Mouse (Mus musculus): ENCODE data around the gene Maml3. TPM values are rescaled to one million over a fixed set of nuclear protein-coding genes. Genes with fewer than 3 reads are reported as not detected.

The Maml3 gene
- polyA plus RNA-seq, 1 experiment: not detected

DNA sequence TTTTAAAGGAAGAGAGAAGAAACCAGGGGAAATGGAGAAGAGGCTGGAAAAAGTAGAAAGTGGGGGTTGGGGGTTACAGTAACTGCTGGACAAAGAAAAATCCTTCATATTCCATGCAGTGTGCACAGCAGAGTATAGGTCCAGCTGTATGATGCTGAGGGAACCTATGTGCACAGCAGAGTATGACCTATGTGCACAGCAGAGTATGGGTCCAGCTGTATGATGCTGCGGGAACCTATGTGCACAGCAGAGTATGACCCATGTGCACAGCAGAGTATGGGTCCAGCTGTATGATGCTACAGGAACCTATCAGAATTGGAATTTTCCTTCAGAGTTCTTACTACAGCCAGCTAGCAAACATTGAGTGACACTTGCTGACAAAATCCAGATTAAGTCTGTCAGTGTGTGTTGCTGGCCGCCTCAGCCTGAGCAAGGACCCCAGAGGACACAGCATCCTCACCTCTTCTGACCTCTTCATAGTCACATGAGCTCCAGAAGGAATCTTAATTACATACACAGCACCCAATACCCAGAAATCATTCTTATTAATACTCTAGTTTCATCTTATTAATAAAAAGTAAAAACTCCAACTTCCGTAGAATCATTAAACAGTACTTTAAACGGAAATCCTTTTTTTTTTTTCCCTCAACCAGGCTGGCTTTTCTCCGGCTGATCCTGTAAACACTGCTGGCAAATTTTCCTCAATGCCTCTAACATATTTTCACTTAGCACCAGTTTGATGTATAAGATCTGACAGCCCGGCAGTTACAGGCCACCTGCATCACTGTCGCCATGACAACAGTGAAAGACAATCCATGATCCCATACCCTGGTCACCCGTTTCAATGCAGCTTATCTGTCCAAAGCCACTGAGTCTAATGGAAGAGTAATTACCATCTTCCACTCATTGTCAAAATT is 43.1 kb downstream of the Maml3 start:
- no peak overlapping the region for H3K4me3 ChIP-seq (ENCODE audit: insufficient read depth, low read depth, low read length)
- TF ChIP-seq CTCF (IDR thresholded peaks at IDR 0.05; ENCODE audit: insufficient read depth, low read depth, low read length) (no peak), POLR2A (IDR thresholded peaks at IDR 0.05; ENCODE audit: insufficient read depth, low read depth, low read length) (no peak)
- H3K27ac ChIP-seq (ENCODE audit: insufficient read depth, low read depth, low read length): no peak overlapping the region
- peaks cover 4% of the 10 kb centered on the region; the same call in 1 of the 2 replicates for H3K4me1 ChIP-seq (ENCODE audit: control insufficient read depth, insufficient read depth, low read length)
- WGBS: 66% methylated on average over 8 of the region's 8 CpGs

DNA sequence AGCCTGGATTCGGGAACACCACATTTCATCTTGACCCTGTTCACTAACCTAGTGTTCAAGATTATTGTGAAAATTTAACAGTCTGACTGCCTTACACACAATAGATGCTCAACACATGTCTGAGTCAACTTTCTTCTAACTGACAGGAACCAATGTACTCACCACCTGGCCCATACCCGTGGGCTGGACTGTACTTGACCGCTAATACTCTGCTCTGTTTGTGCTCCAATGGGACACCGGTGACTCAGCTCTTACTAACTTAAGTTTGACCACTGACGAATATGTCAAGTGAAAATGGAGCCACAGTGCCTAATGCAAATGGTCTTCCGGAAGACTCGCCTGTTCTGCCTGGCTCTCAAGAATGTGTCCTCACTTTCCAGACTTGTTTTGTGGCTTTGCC is 44.0 kb downstream of the Maml3 start:
- H3K4me1 ChIP-seq (ENCODE audit: control insufficient read depth, insufficient read depth, low read length): peaks cover 4% of the 10 kb centered on the region; the same call in 1 of the 2 replicates
- no peak overlapping the region for H3K4me3 ChIP-seq (ENCODE audit: insufficient read depth, low read depth, low read length)
- WGBS: 93% methylated on average over 7 of the region's 7 CpGs
- TF ChIP-seq CTCF (IDR thresholded peaks at IDR 0.05; ENCODE audit: insufficient read depth, low read depth, low read length) (no peak), POLR2A (IDR thresholded peaks at IDR 0.05; ENCODE audit: insufficient read depth, low read depth, low read length) (no peak)
- no peak overlapping the region for H3K27ac ChIP-seq (ENCODE audit: insufficient read depth, low read depth, low read length)

DNA sequence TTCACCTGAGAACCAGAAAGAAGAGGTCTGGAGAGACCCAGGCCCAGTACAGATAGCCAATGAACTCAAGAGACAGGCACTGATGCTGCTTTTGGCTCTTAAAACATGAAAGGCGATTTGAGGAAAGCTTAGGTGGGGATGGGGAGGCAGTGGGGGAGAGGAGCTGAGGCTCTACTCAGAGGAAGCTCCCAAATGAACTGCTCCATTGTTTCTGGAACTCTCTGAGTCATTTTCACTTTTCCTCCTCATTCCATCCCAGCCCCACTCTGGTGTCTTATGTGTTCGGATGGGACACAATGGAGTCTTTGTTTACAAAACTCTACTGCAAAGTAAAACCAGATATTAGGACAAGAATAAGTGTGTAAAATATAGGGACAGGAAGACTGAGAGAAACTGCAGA is 53.1 kb downstream of the Maml3 start:
- 46% methylated on average over 2 of the region's 2 CpGs for WGBS
- H3K27ac ChIP-seq (ENCODE audit: insufficient read depth, low read depth, low read length): no peak overlapping the region

DNA sequence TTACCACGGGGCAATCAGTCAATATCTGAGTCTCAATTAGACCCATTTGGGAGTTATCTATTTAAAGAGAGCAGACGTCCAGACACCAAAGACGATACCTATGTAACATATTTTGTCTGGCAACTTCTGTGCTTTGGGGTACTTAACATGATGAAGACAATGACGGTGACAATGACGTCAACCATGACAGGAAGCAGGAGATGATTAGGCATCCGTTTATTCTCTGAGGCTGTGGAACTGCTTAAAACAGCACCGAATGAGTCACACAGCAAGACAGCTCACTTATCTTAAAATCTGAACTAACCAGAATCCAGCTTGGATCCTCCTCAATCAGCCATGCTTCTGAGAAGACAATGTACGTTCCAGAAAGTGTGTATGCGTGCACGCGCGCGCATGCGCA is 56.8 kb downstream of the Maml3 start:
- peak overlapping the region; percentile 97 for H3K27ac ChIP-seq (ENCODE audit: insufficient read depth, low read depth, low read length)
- no peak for TF ChIP-seq CTCF (IDR thresholded peaks at IDR 0.05; ENCODE audit: insufficient read depth, low read depth, low read length)
- no peak for TF ChIP-seq POLR2A (IDR thresholded peaks at IDR 0.05; ENCODE audit: insufficient read depth, low read depth, low read length)
- H3K4me3 ChIP-seq (ENCODE audit: insufficient read depth, low read depth, low read length): no peak overlapping the region
- WGBS: 64% methylated on average over 14 of the region's 14 CpGs
- peaks cover 30% of the 10 kb centered on the region for H3K4me1 ChIP-seq (ENCODE audit: control insufficient read depth, insufficient read depth, low read length)

More for the DNA sequence above, 53.1 kb downstream of the Maml3 start:
- TF ChIP-seq POLR2A (IDR thresholded peaks at IDR 0.05; ENCODE audit: insufficient read depth, low read depth, low read length): no peak
- no peak for TF ChIP-seq CTCF (IDR thresholded peaks at IDR 0.05; ENCODE audit: insufficient read depth, low read depth, low read length)
- Histone ChIP-seq H3K4me1 (ENCODE audit: control insufficient read depth, insufficient read depth, low read length) (peaks cover 13% of the 10 kb centered on the region), H3K4me3 (ENCODE audit: insufficient read depth, low read depth, low read length) (no peak overlapping the region)

DNA sequence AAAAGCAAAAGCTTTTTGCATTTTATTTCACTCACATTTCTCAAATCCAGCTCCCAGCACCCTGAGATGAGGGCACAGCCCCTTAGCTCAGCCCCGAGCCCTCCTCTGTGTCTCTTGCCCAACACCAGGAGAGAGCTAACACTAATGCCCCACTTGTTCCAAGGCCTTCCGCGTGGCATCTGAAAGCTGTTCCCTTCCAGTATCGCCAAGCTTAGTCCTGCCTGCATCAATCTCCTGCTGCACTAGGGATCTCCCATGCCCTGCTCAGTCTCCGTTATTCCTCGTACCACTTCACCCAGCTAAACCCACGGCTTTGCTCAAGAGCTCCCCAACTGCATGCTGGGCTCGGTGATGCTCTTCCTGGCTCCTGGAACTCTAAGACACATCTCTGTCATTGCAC is 57.3 kb downstream of the Maml3 start:
- Histone ChIP-seq H3K27ac (ENCODE audit: insufficient read depth, low read depth, low read length) (peak overlapping the region; percentile 97), H3K4me1 (ENCODE audit: control insufficient read depth, insufficient read depth, low read length) (peaks cover 30% of the 10 kb centered on the region), H3K4me3 (ENCODE audit: insufficient read depth, low read depth, low read length) (no peak overlapping the region)
- TF ChIP-seq CTCF (IDR thresholded peaks at IDR 0.05; ENCODE audit: insufficient read depth, low read depth, low read length) (no peak), POLR2A (IDR thresholded peaks at IDR 0.05; ENCODE audit: insufficient read depth, low read depth, low read length) (no peak)
- WGBS: 62% methylated on average over 8 of the region's 8 CpGs

DNA sequence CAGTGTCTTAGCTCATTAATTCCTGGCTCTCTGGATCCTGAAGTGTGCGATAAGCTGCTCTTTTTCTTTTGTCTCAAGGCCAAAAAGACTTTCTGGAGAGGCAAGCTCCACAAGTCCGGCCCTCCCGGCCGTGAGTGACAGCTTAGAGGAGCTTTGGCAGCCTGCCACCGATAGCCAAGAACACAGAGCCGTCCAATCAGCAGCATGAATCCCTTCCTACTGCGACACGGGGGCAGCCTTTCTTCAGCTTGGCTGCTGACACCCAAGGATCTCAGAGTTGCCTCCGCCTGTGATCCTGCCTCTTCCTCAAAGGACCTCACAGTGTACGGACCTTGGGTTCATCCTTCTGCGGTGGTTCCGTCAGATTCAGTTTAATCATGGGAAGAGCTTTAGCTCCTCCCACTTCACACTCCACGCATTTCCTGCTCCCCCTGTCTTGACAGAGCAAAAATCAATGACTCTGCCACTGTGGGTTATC is 57.9 kb downstream of the Maml3 start:
- Histone ChIP-seq H3K27ac (ENCODE audit: insufficient read depth, low read depth, low read length) (peak overlapping the region; percentile 97), H3K4me3 (ENCODE audit: insufficient read depth, low read depth, low read length) (peak overlapping the region; percentile 26; the same call in 1 of the 2 replicates), H3K4me1 (ENCODE audit: control insufficient read depth, insufficient read depth, low read length) (peaks cover 30% of the 10 kb centered on the region)
- TF ChIP-seq POLR2A (IDR thresholded peaks at IDR 0.05; ENCODE audit: insufficient read depth, low read depth, low read length) (0 out of 2 replicates have a peak, but pooled peaks have one; percentile 32), CTCF (IDR thresholded peaks at IDR 0.05; ENCODE audit: insufficient read depth, low read depth, low read length) (no peak)
- 1% methylated on average over 13 of the region's 13 CpGs for WGBS

DNA sequence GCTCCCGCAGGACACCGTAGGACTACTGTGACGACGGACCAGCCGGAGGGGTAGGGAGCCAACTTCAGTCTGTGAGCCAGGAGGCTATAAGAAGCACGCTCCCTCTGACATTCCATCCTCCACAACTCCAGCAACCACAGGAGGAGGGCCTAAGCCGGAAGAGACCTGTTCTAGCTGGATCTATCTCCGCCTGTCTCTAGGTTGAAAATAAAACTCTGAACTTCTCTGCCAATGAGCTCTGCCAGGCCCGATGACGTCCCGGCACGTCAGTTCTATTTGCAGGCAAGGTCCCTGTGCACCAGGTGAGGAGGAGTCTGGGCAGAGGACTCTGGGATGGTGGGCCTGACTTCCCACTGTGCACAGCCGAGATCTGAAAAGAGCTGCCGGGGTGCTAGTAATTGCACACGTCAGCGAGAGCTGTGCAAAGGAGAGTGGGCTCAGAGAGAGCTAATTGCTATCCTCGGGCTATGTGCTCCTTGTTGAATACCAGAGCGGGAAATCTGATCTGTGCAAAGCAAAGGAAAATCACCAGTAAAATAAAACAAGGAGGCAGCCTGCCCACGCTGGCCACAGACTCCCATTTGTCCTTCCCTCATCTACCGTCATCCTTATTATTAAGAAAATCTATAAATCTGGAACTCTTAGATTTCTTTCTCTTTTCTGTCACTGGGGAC is 58.7 kb downstream of the Maml3 start:
- peak overlapping the region; percentile 30 for H3K4me3 ChIP-seq (ENCODE audit: insufficient read depth, low read depth, low read length)
- peaks cover 30% of the 10 kb centered on the region for H3K4me1 ChIP-seq (ENCODE audit: control insufficient read depth, insufficient read depth, low read length)
- H3K27ac ChIP-seq (ENCODE audit: insufficient read depth, low read depth, low read length): peak overlapping the region; percentile 97
- no peak for TF ChIP-seq CTCF (IDR thresholded peaks at IDR 0.05; ENCODE audit: insufficient read depth, low read depth, low read length)
- TF ChIP-seq POLR2A (IDR thresholded peaks at IDR 0.05; ENCODE audit: insufficient read depth, low read depth, low read length): no peak
- 2% methylated on average over 20 of the region's 20 CpGs for WGBS

DNA sequence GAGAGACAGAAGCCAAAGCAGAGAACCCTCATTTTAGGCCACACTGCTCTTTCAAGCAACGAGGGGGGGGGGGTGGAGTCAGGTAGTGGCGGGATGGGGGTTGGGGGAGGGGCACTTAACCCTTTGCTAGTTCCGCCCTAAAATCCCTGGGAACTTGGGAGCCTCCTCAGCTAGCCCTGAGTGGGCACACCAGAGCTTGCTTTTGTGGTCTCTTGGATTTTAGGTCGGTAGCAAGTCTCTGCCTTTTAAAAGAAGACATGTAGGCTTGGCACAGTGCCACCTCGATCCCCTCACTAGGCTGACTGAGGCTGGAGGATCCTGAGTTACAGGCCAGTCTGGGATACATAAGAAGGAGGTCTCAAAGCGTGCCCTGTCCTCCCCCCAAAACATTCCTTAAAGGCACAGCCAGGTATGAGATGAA is 59.6 kb downstream of the Maml3 start:
- TF ChIP-seq POLR2A (IDR thresholded peaks at IDR 0.05; ENCODE audit: insufficient read depth, low read depth, low read length): no peak
- WGBS: 20% methylated on average over 6 of the region's 6 CpGs
- peaks cover 30% of the 10 kb centered on the region for H3K4me1 ChIP-seq (ENCODE audit: control insufficient read depth, insufficient read depth, low read length)
- no peak overlapping the region for H3K4me3 ChIP-seq (ENCODE audit: insufficient read depth, low read depth, low read length)
- peak overlapping the region; percentile 97 for H3K27ac ChIP-seq (ENCODE audit: insufficient read depth, low read depth, low read length)

DNA sequence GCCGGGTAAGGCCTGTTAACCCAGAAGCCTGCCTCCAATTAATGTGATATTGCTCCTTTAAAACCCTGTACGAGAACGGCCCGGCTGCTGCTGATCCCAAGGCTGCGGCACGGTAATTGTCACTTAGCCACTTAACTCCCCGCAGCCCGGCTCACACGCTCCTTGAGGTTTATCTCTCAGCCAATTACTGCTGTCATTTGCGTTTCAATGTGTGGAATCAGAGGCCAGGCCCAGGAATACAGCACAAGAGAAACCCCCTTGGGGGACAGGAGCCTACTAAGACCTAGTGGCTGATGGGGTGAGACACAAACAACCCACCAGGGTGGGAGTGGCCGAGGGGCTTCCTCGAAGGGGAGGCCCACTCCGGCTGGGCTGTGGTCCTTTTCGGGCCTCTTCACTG is 60.2 kb downstream of the Maml3 start:
- TF ChIP-seq CTCF (IDR thresholded peaks at IDR 0.05; ENCODE audit: insufficient read depth, low read depth, low read length): no peak
- TF ChIP-seq POLR2A (IDR thresholded peaks at IDR 0.05; ENCODE audit: insufficient read depth, low read depth, low read length): no peak
- H3K4me1 ChIP-seq (ENCODE audit: control insufficient read depth, insufficient read depth, low read length): peaks cover 30% of the 10 kb centered on the region
- peak overlapping the region; percentile 48 for H3K27ac ChIP-seq (ENCODE audit: insufficient read depth, low read depth, low read length)
- WGBS: 15% methylated on average over 14 of the region's 14 CpGs
- H3K4me3 ChIP-seq (ENCODE audit: insufficient read depth, low read depth, low read length): no peak overlapping the region; the same call in 1 of the 2 replicates

Data from olfactory bulb, adult 2 months (tissue).